Mouse (Mus musculus) lung, postnatal 0 days (tissue): ENCODE measurements around the gene Wfdc16.

Source experiments
- CTCF ChIP-seq: IDR thresholded peaks from 2 replicates; pipeline ENCODE4 v1.5.1; 2016; ENCODE audit warnings: antibody characterized with exemption, mild to moderate bottlenecking
- EP300 ChIP-seq: IDR thresholded peaks from 2 replicates; pipeline ENCODE4 v1.6.1; 2016; ENCODE audit warnings: antibody characterized with exemption, mild to moderate bottlenecking, control low read depth

- TF ChIP-seq CTCF (no peak), EP300 (no peak)
Measured at GRCm38 (mm10) chr2:164615386-164615785, 23.2 kb downstream of the Wfdc16 start.
